ENCODE assay signal across 17 mouse cellular contexts in the genomic region with DNA sequence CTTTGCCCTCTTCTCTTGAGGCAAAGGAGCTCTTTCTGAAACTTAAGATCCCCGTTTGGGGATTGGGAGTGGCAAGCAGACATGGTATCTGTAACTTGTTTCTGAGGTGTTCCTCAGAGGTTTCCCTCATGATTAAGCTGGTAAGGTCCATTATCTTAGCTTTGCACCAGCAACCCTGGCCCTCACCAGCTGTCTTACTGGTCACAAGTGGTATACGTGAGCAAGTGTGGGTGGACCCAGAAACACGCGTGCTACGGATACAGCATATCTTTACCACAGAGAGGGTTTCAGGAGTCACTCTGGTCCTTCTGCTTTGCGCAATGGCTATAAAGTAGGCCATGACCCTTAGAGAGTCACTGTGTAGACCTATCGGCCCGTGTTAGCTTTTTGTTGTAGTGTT.
"Had no signal": no experiment of that assay in that cellular context is flagged by ENCODE, and none has a peak within 500 bp of the region (broad histone marks: within the 10 kb centered on the region; RNA-seq: fewer than 3 reads in every experiment).

No protein-coding gene starts in this region.

- ATAC-seq: hindbrain, postnatal 0 days; midbrain, embryonic 15.5 days had no signal

- H3K4me2 ChIP-seq: limb, embryonic 15.5 days; lung, embryonic 14.5 days; midbrain, embryonic 11.5 days; midbrain, embryonic 15.5 days; neural tube, embryonic 13.5 days had no signal

- H3K27me3 ChIP-seq: limb, embryonic 15.5 days; neural tube, embryonic 13.5 days had no signal

- H3K4me3 ChIP-seq: limb, embryonic 15.5 days; midbrain, embryonic 15.5 days; neural tube, embryonic 13.5 days had no signal

- H3K4me1 ChIP-seq: midbrain, embryonic 15.5 days; neural tube, embryonic 13.5 days had no signal

- H3K36me3 ChIP-seq: limb, embryonic 15.5 days; midbrain, embryonic 15.5 days; neural tube, embryonic 13.5 days had no signal

- H3K9me3 ChIP-seq: limb, embryonic 15.5 days; midbrain, embryonic 15.5 days had no signal

- H3K27ac ChIP-seq: hindbrain, postnatal 0 days; kidney, postnatal 0 days; limb, embryonic 15.5 days; midbrain, embryonic 15.5 days; neural tube, embryonic 13.5 days had no signal

- DNase-seq: kidney, adult 11 months; kidney, postnatal 36 days; layer of hippocampus, postnatal 36 days; lung, embryonic 14.5 days; lung, postnatal 10 days; lung, postnatal 4 days; retina, postnatal 1 day; right cerebral cortex, postnatal 4 days; spleen, adult 18-20 months; thymus, adult 2 months; thymus, postnatal 25 days had no signal

- H3K9ac ChIP-seq: limb, embryonic 15.5 days; lung, embryonic 14.5 days; midbrain, embryonic 15.5 days; neural tube, embryonic 13.5 days had no signal
